Mouse (Mus musculus) stomach, postnatal 0 days (tissue): Measurements from ENCODE around the gene Srr.

ENCODE experiments used
- CTCF ChIP-seq: IDR thresholded peaks from 2 replicates; pipeline ENCODE4 v1.5.1; 2016; ENCODE audit warnings: antibody characterized with exemption, low read depth, mild to moderate bottlenecking, moderate library complexity
- EP300 ChIP-seq: optimal IDR thresholded peaks from 2 replicates; pipeline ENCODE3; 2016; ENCODE audit warnings: antibody characterized with exemption

DNA sequence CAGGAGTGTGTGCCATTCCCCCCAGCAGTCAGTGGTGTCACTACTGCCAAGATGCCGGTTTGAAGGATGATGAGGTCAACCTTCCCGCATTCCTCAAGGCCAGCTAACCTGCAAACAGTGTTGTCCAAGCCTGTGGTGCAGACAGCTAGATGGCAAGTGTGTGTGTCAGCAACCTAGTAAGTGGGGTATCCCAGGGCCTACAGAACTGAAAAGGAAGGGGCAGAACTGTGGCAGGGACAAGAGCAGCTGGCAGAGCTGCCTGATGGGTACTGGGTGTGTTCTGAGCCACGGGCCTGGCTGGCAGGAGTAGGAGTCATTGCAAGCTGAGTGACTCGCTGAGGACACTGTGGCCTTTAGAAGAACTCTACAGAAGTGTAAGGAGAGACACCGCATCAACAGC, 63.6 kb downstream of the Srr start:
- TF ChIP-seq CTCF (no peak), EP300 (no peak)
